Mouse (Mus musculus) left cerebral cortex, postnatal 36 days (tissue): ENCODE measurements around the gene Slc25a16. TPM values are rescaled to one million over a fixed set of nuclear protein-coding genes. Genes with fewer than 3 reads are reported as not detected.

Experiments
- DNase-seq, 2 experiments: peaks; one replicate each; pipeline ENCODE4 v3.0.0; 2021 to 2022; ENCODE audit warnings: low spot score in 2 of 2, mixed read lengths in 1 of 2
- intact Hi-C: fragments of 180-260 bp; cut with DNase I; formaldehyde crosslinking; loops from one replicate; pipeline ENCODE4 v1.15.1; 2025
- total RNA-seq, 2 experiments: library from RNA; stranded (reverse); gene quantifications; 2 replicates each; pipeline ENCODE4 v1.2.3; 2021

The Slc25a16 gene
- total RNA-seq, 2 experiments from 2014 or later, result 35.4 to 45.1 TPM

DNA sequence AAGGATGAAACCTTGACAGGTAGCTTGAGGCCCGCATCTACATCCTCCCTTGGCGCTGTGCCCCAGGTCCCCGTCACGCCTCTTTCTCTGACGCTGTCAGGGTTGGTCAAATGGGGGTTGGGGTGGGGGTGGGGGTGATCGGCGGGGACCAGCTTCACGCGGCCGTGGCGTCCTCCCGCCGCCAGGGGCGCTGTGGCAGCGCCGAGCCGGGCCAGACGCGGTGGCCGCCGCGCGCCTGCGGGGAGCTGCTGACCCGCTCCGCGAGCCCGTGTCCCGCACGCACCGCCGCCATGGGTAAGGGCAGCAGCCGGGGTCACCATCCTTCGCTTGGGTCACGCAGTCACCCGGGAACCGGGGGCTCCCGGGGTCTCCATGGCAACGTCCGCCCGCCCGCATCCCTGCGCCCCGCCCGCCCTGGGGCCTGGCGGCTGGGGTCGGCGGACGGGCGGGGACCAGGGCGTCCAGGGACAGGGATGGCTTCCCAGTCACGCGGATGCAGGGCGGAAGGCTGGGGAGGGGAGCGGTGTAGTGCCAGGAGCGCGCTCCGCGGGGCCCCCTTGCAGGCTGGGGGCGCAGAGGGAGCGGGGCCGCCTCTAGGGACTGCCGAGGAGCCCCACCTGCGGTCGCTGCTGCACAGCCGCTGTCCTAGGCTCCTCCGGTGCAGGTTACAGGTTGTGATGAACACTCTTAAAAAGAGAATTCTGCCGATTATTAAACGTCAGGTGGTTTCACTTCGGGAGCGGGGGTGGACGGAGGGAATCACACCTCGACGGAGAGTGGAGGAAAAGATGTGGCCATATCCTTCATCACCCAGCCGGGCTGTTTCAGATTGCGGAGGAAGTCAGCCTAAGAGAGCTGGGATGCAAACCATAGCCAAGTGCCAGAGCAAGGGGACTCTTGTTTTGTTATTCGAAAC, 59.9 kb downstream of the Slc25a16 start, which contains the start of gene Rufy2:
Rufy2 (plus strand) TSS at position 185 of the 916 bp plus-strand sequence.
- peak; percentile 88 to 89 for DNase-seq
- intact Hi-C loops, result loop anchor here (5.0 kb wide), 1 partner anchor 128 kb away; no protein-coding TSS in a partner anchor

DNA sequence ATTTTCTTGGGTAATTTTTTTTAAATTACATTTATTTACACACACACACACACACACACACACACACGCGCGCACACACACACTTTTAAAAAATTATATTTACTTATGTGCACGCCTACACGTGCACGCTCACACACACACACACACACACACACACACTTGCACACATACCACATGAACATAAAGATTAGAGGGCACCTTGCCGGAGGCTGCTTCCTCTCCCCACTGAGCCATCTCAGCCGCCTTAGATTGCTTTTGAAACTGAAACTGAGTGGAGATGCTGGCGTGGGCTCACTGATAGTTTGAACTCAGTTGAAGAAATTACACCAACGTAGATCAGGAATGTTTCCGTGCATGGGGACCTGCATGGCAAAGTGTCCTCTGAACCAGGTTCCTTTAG, 63.6 kb downstream of the Slc25a16 start:
- no peak for DNase-seq
- intact Hi-C loops, result loop anchor here (5.0 kb wide), 1 partner anchor 132 kb away; no protein-coding TSS in a partner anchor

DNA sequence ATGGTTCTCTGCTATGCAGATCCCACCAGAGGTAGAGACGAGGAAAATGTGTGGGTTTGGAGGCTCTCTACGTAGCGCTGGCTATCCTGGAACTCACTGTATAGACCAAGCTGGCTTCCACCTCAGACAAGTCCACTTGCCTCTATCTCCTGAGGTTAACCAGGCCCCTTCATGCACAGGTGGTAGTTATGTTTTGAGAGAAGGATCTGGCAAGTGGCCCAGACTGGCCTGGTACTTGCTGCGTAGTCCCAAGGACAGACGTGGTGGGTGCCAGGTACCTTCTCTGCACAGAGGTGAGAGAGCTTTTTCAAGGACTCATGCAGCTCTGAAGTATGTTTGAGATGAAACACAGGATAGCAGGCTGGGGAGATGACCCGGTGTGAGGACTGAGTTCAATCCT, 64.1 kb downstream of the Slc25a16 start:
- intact Hi-C loops, result loop anchor here (5.0 kb wide), 1 partner anchor 132 kb away; no protein-coding TSS in a partner anchor

DNA sequence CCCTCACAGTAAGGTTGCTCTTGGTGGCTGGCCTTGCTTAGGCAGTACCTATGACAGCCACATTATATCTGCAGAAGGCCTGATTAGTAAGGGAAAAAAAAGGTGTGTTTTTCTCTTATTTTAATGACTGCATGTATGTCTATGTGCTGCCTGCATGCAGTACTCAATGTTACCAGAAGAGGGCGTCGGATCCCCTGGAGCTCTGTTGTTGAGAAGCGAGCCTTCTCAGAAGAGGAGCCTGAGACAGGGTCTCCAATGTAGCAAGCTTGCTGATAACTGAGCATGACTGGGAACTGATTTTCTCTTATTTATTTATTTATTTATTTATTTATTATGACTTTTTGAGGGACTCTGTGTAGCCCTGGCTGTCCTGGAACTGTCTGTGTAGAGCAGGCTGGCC, 66.9 kb downstream of the Slc25a16 start:
- intact Hi-C loops, result no loop called here
- no peak for DNase-seq

More for the DNA sequence above, 64.1 kb downstream of the Slc25a16 start:
- DNase-seq, result no peak

DNA sequence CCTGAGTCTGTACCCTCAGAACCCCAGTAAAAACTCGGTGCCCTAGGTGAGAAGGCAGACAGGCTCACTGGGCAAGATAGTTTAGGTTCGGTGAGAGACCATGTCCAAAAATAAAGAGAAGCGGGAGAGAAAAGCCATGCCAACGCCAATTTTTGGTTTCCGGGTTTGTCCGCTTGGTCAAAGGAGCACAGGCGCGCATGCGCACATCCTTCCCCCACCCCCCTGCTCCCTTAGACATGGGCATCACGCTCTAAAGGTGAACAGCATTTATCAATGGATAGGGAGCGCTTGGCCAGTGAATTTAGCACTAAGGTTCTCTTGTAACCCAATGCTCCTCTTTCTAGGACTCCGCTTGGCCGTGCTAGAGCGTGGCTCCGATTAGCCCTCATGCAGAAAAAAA, 70.2 kb downstream of the Slc25a16 start:
- DNase-seq, result no peak
- intact Hi-C loops, result no loop called here

DNA sequence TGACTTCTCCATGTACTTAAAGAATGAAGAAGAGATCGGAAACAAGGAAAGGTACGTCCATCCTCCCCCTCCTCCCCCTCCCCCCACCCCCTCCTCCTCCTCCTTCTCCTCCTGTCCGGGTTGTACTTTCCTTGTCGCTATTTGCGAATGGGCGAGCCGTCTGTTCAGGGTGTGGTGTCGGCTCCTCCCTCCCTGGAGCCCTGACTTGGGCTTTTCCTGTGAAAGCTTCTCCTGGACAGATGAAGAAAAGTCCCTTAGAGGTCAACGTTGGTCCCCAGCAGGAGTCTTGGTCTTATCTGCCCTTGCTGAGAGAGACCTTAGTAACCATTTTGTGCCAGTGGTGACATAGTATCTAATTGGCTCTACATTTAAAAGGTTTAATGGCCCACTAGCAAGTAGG, 73.6 kb downstream of the Slc25a16 start:
- DNase-seq, result no peak
- intact Hi-C loops, result no loop called here

Other genes with a start within 250 kb of the Slc25a16 start
- 1 to 10 TPM; 5.0 to 7.4 TPM for gene Stox1, start 194.5 kb upstream of the Slc25a16 start, total RNA-seq
- gene Ccar1, start 128.3 kb upstream of the Slc25a16 start, total RNA-seq, result 10 to 100 TPM; 41.4 to 70.6 TPM
- gene Tet1, start 11.6 kb upstream of the Slc25a16 start, total RNA-seq, result 10 to 100 TPM; 20.4 to 22.1 TPM
- gene Dna2, start 26.4 kb downstream of the Slc25a16 start, total RNA-seq, result 1 to 10 TPM; 1.5 to 2.7 TPM
- gene Rufy2, start 59.6 kb downstream of the Slc25a16 start, total RNA-seq, result 100 to 1,000 TPM in 1 of 2 experiments, 10 to 100 TPM in 1; 79.6 to 103 TPM
- 10 to 100 TPM; 36.1 to 65.0 TPM for gene Hnrnph3, start 103.6 kb downstream of the Slc25a16 start, total RNA-seq
- gene Pbld2, start 103.7 kb downstream of the Slc25a16 start, total RNA-seq, result 1 to 10 TPM; 1.7 TPM
- gene Pbld1, start 139.5 kb downstream of the Slc25a16 start, total RNA-seq, result under 1 TPM; 0.35 to 0.41 TPM
- gene Atoh7, start 179.0 kb downstream of the Slc25a16 start, total RNA-seq, result 1 to 10 TPM; 3.1 to 4.6 TPM